Comparison of ENCODE assay signal across 24 mouse cellular contexts in genomic region chr17:9439997-9440655, GRCm38 (mm10). TPM values are rescaled to one million over a fixed set of nuclear protein-coding genes. Genes with fewer than 3 reads are reported as not detected.
DNase-seq lines count a peak whose midpoint lies in the region; ATAC-seq and TF ChIP-seq lines count a peak whose summit lies in the region.
"Had no signal": no experiment of that assay in that cellular context is flagged by ENCODE, and none has a peak within 500 bp of the region (broad histone marks: within the 10 kb centered on the region; RNA-seq: fewer than 3 reads in every experiment).

No protein-coding gene starts in this region.

- no peak for TF ChIP-seq EP300 in stomach, postnatal 0 days (optimal IDR thresholded peaks at IDR 0.05)

- H3K9me3 ChIP-seq in kidney, postnatal 0 days (replicated peaks; ENCODE audit: low read length) = no peaks in the 10 kb centered on the region
- H3K9me3 ChIP-seq in midbrain, postnatal 0 days (ENCODE audit: low read length) = no peaks in the 10 kb centered on the region
- no peaks in the 10 kb centered on the region for H3K9me3 ChIP-seq in midbrain, embryonic 11.5 days (ENCODE audit: control insufficient read depth, low read length)
- no peaks in the 10 kb centered on the region for H3K9me3 ChIP-seq in forebrain, embryonic 12.5 days
- H3K9me3 ChIP-seq in stomach, postnatal 0 days (ENCODE audit: control insufficient read depth, low read length) = no peaks in the 10 kb centered on the region
- H3K9me3 ChIP-seq: limb, embryonic 10.5 days; lung, embryonic 15.5 days; neural tube, embryonic 12.5 days had no signal

- no peaks in the 10 kb centered on the region for H3K36me3 ChIP-seq in kidney, postnatal 0 days (ENCODE audit: insufficient read depth, low read length)
- H3K36me3 ChIP-seq in midbrain, postnatal 0 days (ENCODE audit: insufficient read depth, low read length) = no peaks in the 10 kb centered on the region
- H3K36me3 ChIP-seq in midbrain, embryonic 11.5 days (ENCODE audit: control insufficient read depth, insufficient read depth, low read length) = no peaks in the 10 kb centered on the region
- H3K36me3 ChIP-seq in forebrain, embryonic 12.5 days (replicated peaks) = no peaks in the 10 kb centered on the region
- no peaks in the 10 kb centered on the region for H3K36me3 ChIP-seq in stomach, postnatal 0 days (ENCODE audit: control insufficient read depth, insufficient read depth, low read length)
- H3K36me3 ChIP-seq: G1E; limb, embryonic 10.5 days; lung, embryonic 15.5 days; neural tube, embryonic 12.5 days had no signal

- H3K4me3 ChIP-seq in kidney, postnatal 0 days (replicated peaks; ENCODE audit: low read depth, low read length) = no peak overlapping the region
- no peak overlapping the region for H3K4me3 ChIP-seq in midbrain, postnatal 0 days (ENCODE audit: low read depth, low read length)
- no peak overlapping the region for H3K4me3 ChIP-seq in midbrain, embryonic 11.5 days (ENCODE audit: low read depth, low read length)
- no peak overlapping the region for H3K4me3 ChIP-seq in forebrain, embryonic 12.5 days (replicated peaks)
- H3K4me3 ChIP-seq in stomach, postnatal 0 days (ENCODE audit: low read depth, low read length) = no peak overlapping the region
- H3K4me3 ChIP-seq in gastrocnemius, adult 2 months = no peak overlapping the region
- H3K4me3 ChIP-seq: limb, embryonic 10.5 days; lung, embryonic 15.5 days; neural tube, embryonic 12.5 days had no signal

- DNase-seq in kidney, postnatal 0 days (ENCODE audit: low spot score) = no peak
- DNase-seq in kidney, adult 8-10 months = no peak
- no peak for DNase-seq in midbrain, postnatal 0 days (ENCODE audit: low spot score)
- DNase-seq in midbrain, embryonic 11.5 days (ENCODE audit: low spot score, missing footprints) = no peak
- no peak for DNase-seq in stomach, postnatal 0 days (ENCODE audit: low spot score)
- no peak for DNase-seq in gastrocnemius, adult 2 months
- DNase-seq: embryo, embryonic 11 days; gastrocnemius, postnatal 10 days; kidney, adult 2 months; kidney, postnatal 36 days; thymus, adult 18-20 months had no signal

- no peak overlapping the region for H3K9ac ChIP-seq in kidney, postnatal 0 days (ENCODE audit: low read depth, low read length)
- H3K9ac ChIP-seq in midbrain, postnatal 0 days (replicated peaks; ENCODE audit: low read length, poor library complexity, severe bottlenecking) = no peak overlapping the region
- H3K9ac ChIP-seq in midbrain, embryonic 11.5 days (ENCODE audit: low read length) = no peak overlapping the region
- H3K9ac ChIP-seq in forebrain, embryonic 12.5 days = no peak overlapping the region
- no peak overlapping the region for H3K9ac ChIP-seq in stomach, postnatal 0 days (ENCODE audit: low read length)
- H3K9ac ChIP-seq: hindbrain, embryonic 14.5 days; lung, embryonic 15.5 days; neural tube, embryonic 12.5 days had no signal

- H3K27me3 ChIP-seq in kidney, postnatal 0 days (ENCODE audit: insufficient read depth, low read length) = no peaks in the 10 kb centered on the region
- H3K27me3 ChIP-seq in midbrain, postnatal 0 days (ENCODE audit: insufficient read depth, low read length) = no peaks in the 10 kb centered on the region
- H3K27me3 ChIP-seq in midbrain, embryonic 11.5 days (ENCODE audit: control insufficient read depth, insufficient read depth, low read length) = no peaks in the 10 kb centered on the region
- no peaks in the 10 kb centered on the region for H3K27me3 ChIP-seq in forebrain, embryonic 12.5 days
- H3K27me3 ChIP-seq in stomach, postnatal 0 days (ENCODE audit: control insufficient read depth, insufficient read depth, low read length) = no peaks in the 10 kb centered on the region
- H3K27me3 ChIP-seq: lung, embryonic 15.5 days; neural tube, embryonic 12.5 days had no signal

- no peaks in the 10 kb centered on the region for H3K4me1 ChIP-seq in kidney, postnatal 0 days (replicated peaks; ENCODE audit: insufficient read depth, low read length)
- no peaks in the 10 kb centered on the region for H3K4me1 ChIP-seq in midbrain, postnatal 0 days (ENCODE audit: insufficient read depth, low read length)
- no peaks in the 10 kb centered on the region for H3K4me1 ChIP-seq in midbrain, embryonic 11.5 days (ENCODE audit: control insufficient read depth, insufficient read depth, low read length)
- no peaks in the 10 kb centered on the region for H3K4me1 ChIP-seq in forebrain, embryonic 12.5 days
- no peaks in the 10 kb centered on the region for H3K4me1 ChIP-seq in stomach, postnatal 0 days (replicated peaks; ENCODE audit: control insufficient read depth, insufficient read depth)
- H3K4me1 ChIP-seq: limb, embryonic 10.5 days; lung, embryonic 15.5 days; neural tube, embryonic 12.5 days had no signal

- WGBS in kidney, postnatal 0 days = 75% methylated on average over 4 of the region's 4 CpGs
- WGBS in midbrain, postnatal 0 days = 56% methylated on average over 4 of the region's 4 CpGs
- 69% methylated on average over 4 of the region's 4 CpGs for WGBS in midbrain, embryonic 11.5 days
- 50% methylated on average over 4 of the region's 4 CpGs for WGBS in forebrain, embryonic 12.5 days
- 82% methylated on average over 4 of the region's 4 CpGs for WGBS in stomach, postnatal 0 days

- peak; percentile 36; the same call in 1 of the 2 replicates for TF ChIP-seq CTCF in kidney, postnatal 0 days (IDR thresholded peaks at IDR 0.05; ENCODE audit: low read depth)
- peak; percentile 41 for TF ChIP-seq CTCF in midbrain, postnatal 0 days (IDR thresholded peaks at IDR 0.05)
- TF ChIP-seq CTCF in stomach, postnatal 0 days (IDR thresholded peaks at IDR 0.05; ENCODE audit: low read depth) = 0 out of 2 replicates have a peak, but pooled peaks have one; percentile 15
- no peak for TF ChIP-seq CTCF in gastrocnemius, adult 2 months (IDR thresholded peaks at IDR 0.05)

- no peak overlapping the region for H3K27ac ChIP-seq in kidney, postnatal 0 days
- no peak overlapping the region for H3K27ac ChIP-seq in midbrain, postnatal 0 days (ENCODE audit: low read depth, low read length)
- H3K27ac ChIP-seq in midbrain, embryonic 11.5 days (ENCODE audit: low read depth, low read length) = no peak overlapping the region
- no peak overlapping the region for H3K27ac ChIP-seq in forebrain, embryonic 12.5 days
- H3K27ac ChIP-seq in stomach, postnatal 0 days (replicated peaks) = no peak overlapping the region
- no peak overlapping the region for H3K27ac ChIP-seq in gastrocnemius, adult 2 months
- H3K27ac ChIP-seq: hindbrain, embryonic 14.5 days; limb, embryonic 10.5 days; lung, embryonic 15.5 days; neural tube, embryonic 12.5 days had no signal

- intact Hi-C loops in gastrocnemius, adult 2 months (cut with DNase I) = no loop called here

- no peak for ATAC-seq in kidney, postnatal 0 days (replicated peaks; ENCODE audit: low FRiP score, low read depth)
- no peak for ATAC-seq in midbrain, postnatal 0 days (ENCODE audit: low FRiP score)
- no peak for ATAC-seq in midbrain, embryonic 11.5 days (ENCODE audit: low FRiP score)
- peak; percentile 60; the same call in 1 of the 2 replicates for ATAC-seq in forebrain, embryonic 12.5 days (ENCODE audit: low FRiP score)
- ATAC-seq in stomach, postnatal 0 days (ENCODE audit: low FRiP score, low TSS enrichment) = no peak

- no peak overlapping the region for H3K4me2 ChIP-seq in kidney, postnatal 0 days (ENCODE audit: low read length)
- no peak overlapping the region for H3K4me2 ChIP-seq in midbrain, postnatal 0 days (ENCODE audit: low read depth, low read length, poor library complexity, severe bottlenecking)
- no peak overlapping the region for H3K4me2 ChIP-seq in midbrain, embryonic 11.5 days
- no peak overlapping the region for H3K4me2 ChIP-seq in forebrain, embryonic 12.5 days
- no peak overlapping the region for H3K4me2 ChIP-seq in stomach, postnatal 0 days (replicated peaks; ENCODE audit: low read depth)
- H3K4me2 ChIP-seq: hindbrain, embryonic 14.5 days; liver, embryonic 11.5 days; lung, embryonic 15.5 days; neural tube, embryonic 12.5 days had no signal

RNA-seq across cellular contexts. Expression of gene Gm17728, which starts 18.3 kb away (rescaled TPM):
- not detected in 2 replicates for polyA plus RNA-seq in kidney, postnatal 0 days (2015; fragmentation: Nextera tagmentation; extraction: Ambion mirVana)
- total RNA-seq in midbrain, postnatal 0 days (2014; rRNA removed) = not detected in 2 replicates
- polyA plus RNA-seq in midbrain, postnatal 0 days (2015; fragmentation: Nextera tagmentation; extraction: Ambion mirVana) = not detected in 2 replicates
- not detected in 2 replicates for polyA plus RNA-seq in midbrain, embryonic 11.5 days (2014; fragmentation: Nextera tagmentation; extraction: Ambion mirVana)
- polyA plus RNA-seq in forebrain, embryonic 12.5 days (2016; fragmentation: Nextera tagmentation; extraction: Ambion mirVana) = not detected in 2 replicates
- polyA plus RNA-seq in stomach, postnatal 0 days (2015; fragmentation: Nextera tagmentation; extraction: Ambion mirVana) = not detected in 2 replicates
- total RNA-seq in gastrocnemius, adult 2 months (2021) = not detected
- total RNA-seq: adrenal gland, postnatal 4 days; G1E; gastrocnemius, postnatal 10 days; heart, adult 8-10 months; layer of hippocampus, postnatal 25 days; megakaryocyte progenitor cell, adult 5-6 weeks; monocyte, adult 5-6 weeks had no signal
- polyA plus RNA-seq: G1E; heart, embryonic 16.5 days; hindbrain, embryonic 14.5 days; kidney, adult 2 months; limb, embryonic 10.5 days; liver, embryonic 11.5 days; lung, embryonic 15.5 days; neural tube, embryonic 12.5 days had no signal
